Mouse (Mus musculus) brain, embryonic 14.5 days (tissue): ENCODE results near the gene Efs.

Experiments used
- CTCF ChIP-seq: fragments of 200-500 bp; IDR thresholded peaks from 2 replicates; pipeline ENCODE4 v1.5.1; 2012; ENCODE audit warnings: inconsistent platforms, mild to moderate bottlenecking, moderate library complexity, borderline replicate concordance; ENCODE audit not compliant: insufficient read depth, insufficient read length; ENCODE audit errors: extremely low read depth
- POLR2A ChIP-seq: fragments of 200-500 bp; IDR thresholded peaks from 2 replicates; pipeline ENCODE4 v1.6.1; 2012; ENCODE audit warnings: mild to moderate bottlenecking, inconsistent platforms, borderline replicate concordance; ENCODE audit not compliant: poor library complexity, insufficient read depth, insufficient read length, severe bottlenecking; ENCODE audit errors: extremely low read depth

GRCm38 (mm10) chr14:54926401-54927158 is 654 bp upstream of the Efs start:
- no peak for TF ChIP-seq CTCF
- TF ChIP-seq POLR2A, result peak; percentile 50; the same call in 1 of the 2 replicates
